Mouse (Mus musculus) brown adipose tissue, adult 24 weeks (tissue): ENCODE measurements around the gene Hoxa4. TPM values are rescaled to one million over a fixed set of nuclear protein-coding genes. Genes with fewer than 3 reads are reported as not detected.

ENCODE experiments used
- H3K27ac ChIP-seq: fragments of 200-500 bp; replicated peaks from 2 replicates; pipeline ENCODE4 v1.5.1; 2012; ENCODE audit warnings: low read depth, mild to moderate bottlenecking, low read length
- H3K4me1 ChIP-seq: fragments of 200-500 bp; 2 replicates; pipeline ENCODE4 v1.6.1; 2012; ENCODE audit warnings: low read length, mixed read lengths; ENCODE audit not compliant: control insufficient read depth, insufficient read depth, insufficient read length
- H3K4me3 ChIP-seq: fragments of 200-500 bp; 2 replicates; pipeline ENCODE4 v1.5.1; 2012; ENCODE audit warnings: low read depth, mild to moderate bottlenecking, low read length, moderate library complexity; ENCODE audit not compliant: insufficient read depth
- polyA plus RNA-seq: library from polyadenylated mRNA; stranded (reverse); fragments of >200 nt; gene quantifications from 2 replicates; pipeline ENCODE4 v1.2.4, GENCODE M21; 2012; ENCODE audit not compliant: missing spikeins, insufficient read depth, insufficient read length

The Hoxa4 gene
- polyA plus RNA-seq, 1 experiment: 26.4 TPM

GRCm38 (mm10) chr6:52232984-52233545 lies 41.5 kb upstream of the Hoxa4 start:
- Histone ChIP-seq H3K4me3 (no peak overlapping the region), H3K4me1 (no peaks in the 10 kb centered on the region), H3K27ac (no peak overlapping the region)

DNA sequence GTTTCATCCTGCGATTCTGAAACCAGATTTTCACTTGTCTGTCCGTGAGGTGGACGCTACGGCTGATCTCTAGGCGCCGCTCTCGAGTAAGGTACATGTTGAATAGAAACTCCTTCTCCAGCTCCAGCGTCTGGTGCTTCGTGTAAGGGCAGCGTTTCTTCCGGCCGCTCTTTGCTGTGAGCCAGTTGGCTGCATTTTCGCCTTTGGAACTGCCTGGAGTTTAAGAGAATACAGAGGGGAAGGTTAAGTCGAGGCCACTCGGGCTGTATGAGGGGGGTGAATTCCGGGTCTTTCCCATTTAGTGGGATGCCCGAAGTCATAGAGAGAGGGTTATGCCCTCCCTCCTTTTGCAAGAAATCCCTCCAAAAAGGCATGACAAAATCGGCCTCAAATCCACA lies 41.0 kb upstream of the Hoxa4 start:
- no peak overlapping the region for H3K4me3 ChIP-seq
- H3K27ac ChIP-seq: no peak overlapping the region
- no peaks in the 10 kb centered on the region for H3K4me1 ChIP-seq

GRCm38 (mm10) chr6:52231885-52232567 lies 40.5 kb upstream of the Hoxa4 start:
- Histone ChIP-seq H3K4me3 (no peak overlapping the region), H3K4me1 (no peaks in the 10 kb centered on the region), H3K27ac (no peak overlapping the region)

DNA sequence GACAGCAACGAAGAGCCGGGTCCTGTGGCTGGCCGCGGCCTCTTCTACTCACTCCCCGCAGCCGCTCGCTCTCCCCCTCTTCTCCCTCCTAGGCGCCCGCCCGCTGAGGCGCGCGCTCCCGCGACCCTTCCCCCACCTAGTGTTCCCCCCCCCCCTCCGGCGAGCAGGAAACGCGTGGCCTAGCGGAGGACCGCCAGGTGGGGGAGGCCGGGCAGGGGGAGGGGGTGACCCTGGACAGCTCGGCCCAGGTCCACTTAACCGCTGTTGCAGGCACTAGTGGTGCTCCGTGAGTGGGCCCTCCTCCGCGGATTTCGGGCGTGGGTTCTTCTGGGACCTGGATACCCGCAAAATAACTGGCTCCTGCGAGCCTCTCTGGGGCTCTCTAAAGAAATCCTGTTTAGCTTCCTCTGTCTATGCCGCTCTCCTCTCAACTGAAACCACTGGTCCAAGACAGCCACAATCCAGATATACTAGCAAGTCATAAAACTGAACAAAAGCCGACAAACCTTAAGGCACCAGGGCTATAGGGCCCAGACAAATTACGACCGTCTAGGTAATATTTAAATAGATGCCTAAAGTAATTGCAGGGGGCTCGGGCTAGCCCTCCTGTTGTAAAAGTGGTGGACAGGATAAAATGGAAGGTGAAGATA lies 39.1 kb upstream of the Hoxa4 start, which contains the start of gene Hoxa9:
Hoxa9 (minus strand) TSS at position 574 of the 650 bp plus-strand sequence.
- Histone ChIP-seq H3K4me1 (no peaks in the 10 kb centered on the region), H3K4me3 (no peak within 1 kb of the TSS), H3K27ac (no peak within 1 kb of the TSS)

GRCm38 (mm10) chr6:52229558-52230416 lies 38.2 kb upstream of the Hoxa4 start:
- no peak overlapping the region for H3K4me3 ChIP-seq
- H3K27ac ChIP-seq: no peak overlapping the region
- H3K4me1 ChIP-seq: no peaks in the 10 kb centered on the region

DNA sequence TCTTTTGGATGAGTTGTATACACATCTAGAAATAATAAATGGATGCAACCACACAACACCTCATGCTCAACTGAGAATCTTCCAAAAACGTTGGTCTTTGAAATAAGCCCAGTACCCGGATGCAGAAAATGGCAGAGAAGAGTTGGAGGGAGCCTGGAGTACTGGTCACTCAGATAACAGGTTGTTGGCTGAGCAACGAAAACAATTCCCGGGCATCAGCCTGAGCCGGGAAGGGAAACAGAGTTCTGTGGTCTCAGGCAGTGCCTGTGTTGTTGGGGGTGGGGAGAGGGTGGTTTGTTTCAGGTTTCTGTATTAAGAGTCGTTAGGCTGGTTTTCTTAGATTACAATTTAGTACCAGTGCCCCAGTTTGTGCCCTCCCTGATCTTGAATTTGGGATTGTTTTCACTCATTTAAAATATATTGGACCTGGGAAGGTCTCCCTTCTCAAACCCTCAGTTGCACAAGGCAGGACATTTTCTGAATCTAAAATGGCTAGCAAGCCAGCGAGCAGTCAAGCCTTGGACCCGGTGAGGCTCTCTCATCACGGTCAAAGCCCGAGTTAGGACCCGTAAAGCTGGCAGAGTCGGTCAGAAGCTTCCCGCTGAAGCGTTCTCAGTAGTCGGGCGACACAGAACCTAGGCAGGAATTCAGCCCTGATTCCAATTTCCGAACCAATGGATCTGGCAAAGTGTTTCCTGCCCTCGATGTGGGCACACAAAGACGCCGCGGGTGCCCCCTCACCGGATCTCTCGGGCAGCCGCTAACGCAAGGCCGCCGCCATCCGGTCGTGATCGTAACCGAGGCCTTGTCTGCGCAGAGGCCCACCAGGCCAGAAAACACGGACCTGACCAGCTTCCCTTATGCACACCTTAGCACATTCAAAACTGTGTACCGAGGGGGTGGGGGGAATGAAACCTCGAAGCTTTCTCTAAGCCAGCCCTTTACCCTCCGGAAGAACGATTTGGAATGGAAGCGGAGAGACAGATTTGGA lies 37.2 kb upstream of the Hoxa4 start:
- H3K4me1 ChIP-seq: no peaks in the 10 kb centered on the region
- no peak overlapping the region for H3K4me3 ChIP-seq
- no peak overlapping the region for H3K27ac ChIP-seq

DNA sequence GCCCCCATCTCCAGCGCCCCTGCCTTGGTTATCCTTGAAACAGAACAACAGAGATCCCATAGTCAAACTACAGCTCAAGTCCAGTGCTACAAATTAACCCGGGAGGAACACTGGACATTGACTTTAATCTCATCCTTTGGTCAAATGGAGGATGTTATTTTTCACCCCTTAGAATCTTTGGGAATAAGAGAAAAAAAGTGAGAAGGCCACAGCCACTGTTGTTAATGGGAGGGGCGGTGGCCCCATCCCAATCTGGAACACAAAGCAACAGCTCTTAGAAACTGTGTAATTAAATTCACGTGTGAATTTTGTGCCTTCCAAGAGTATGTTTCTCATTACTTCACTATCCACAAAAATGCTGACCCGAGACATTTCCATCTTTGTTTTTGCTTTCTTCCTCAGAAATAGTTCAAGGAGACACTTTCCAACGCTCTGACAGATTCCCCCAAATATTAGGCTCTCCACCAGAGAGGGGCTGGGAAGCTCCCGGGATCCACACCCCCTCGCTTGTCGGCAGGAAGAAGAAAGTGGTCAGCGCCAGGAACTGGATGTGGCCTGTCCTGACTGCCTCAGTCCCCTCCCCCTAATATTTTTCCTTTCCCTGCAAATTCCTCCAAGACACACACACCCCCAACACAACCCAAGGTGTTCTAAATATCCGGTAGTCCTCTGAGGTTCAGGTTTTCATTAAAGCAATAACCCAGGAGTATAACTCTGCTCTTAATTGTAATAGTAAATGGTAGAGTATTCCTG lies 36.1 kb upstream of the Hoxa4 start:
- H3K4me3 ChIP-seq: no peak overlapping the region
- H3K4me1 ChIP-seq: no peaks in the 10 kb centered on the region
- no peak overlapping the region for H3K27ac ChIP-seq

DNA sequence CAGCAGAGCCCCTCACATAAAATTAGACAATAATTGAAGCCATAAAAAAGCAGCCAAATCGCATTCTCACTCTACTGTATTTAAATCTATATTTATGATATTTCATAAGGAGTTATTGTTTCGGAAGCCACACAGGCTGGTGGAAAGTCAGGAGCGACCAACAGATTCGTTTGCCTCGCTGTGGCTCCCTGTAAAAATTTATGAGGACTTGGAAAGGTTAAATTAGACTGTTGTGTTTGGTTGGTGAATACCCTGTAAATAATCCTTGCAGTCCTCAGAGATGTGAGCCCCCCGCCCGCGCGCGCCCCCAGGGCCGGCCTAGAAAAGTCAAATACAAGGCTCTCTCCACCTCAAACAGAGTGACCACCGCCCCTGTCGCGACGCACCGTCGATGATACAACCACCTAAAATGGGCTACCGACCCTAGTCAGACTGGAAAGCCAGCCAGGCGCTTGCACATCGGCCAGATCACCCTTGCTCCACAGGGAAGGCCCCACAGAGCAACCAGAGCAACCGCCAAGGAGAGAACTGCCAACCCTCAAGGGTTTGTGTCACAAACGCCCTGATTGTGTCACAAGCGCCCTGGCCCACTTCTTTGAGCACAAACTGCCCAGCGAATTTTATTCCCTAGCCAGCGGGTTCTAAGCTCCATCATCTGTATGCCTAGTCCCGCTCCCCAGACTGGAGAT lies 35.2 kb upstream of the Hoxa4 start:
- no peaks in the 10 kb centered on the region for H3K4me1 ChIP-seq
- H3K27ac ChIP-seq: no peak overlapping the region
- H3K4me3 ChIP-seq: peak overlapping the region; percentile 49

GRCm38 (mm10) chr6:52225612-52226568 lies 34.3 kb upstream of the Hoxa4 start:
- H3K27ac ChIP-seq: no peak overlapping the region
- H3K4me1 ChIP-seq: no peaks in the 10 kb centered on the region
- H3K4me3 ChIP-seq: peak overlapping the region; percentile 49

- H3K27ac ChIP-seq: no peak overlapping the region
- peak overlapping the region; percentile 49 for H3K4me3 ChIP-seq
- H3K4me1 ChIP-seq: no peaks in the 10 kb centered on the region
Observed at GRCm38 (mm10) chr6:52224895-52225611, 33.5 kb upstream of the Hoxa4 start.

DNA sequence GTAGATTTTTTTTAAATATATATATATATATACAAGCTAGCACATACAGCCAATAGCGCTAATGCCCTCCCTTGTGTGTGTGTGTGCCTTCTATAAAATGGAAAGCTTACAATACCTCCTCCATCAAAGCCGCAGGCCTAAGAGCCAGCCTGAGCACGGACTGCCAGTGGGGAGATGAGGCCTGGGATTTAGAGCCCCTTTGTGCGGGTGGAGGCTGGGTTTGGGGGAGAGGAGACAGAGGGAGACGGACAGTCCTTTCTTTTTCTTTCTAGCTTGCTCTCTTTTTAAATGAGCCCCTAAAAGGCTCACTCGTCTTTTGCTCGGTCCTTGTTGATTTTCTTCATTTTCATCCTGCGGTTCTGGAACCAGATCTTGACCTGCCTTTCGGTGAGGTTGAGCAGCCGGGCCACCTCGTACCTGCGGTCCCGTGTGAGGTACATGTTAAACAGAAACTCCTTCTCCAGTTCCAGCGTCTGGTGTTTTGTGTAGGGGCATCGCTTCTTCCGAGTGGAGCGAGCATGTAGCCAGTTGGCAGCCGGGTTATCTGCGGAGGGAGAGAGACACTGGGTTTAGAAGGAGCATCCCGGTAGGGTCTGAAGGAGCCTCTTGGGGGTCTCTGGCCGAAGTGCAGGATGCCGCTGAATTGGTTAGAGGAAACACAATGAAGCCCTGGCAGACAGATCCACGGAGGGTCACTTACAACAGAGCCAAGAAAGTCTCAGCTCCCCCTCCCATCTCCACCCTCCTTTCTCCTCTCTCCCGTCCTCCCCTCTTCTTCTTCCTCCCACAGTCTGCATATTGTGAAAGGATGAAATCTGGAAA lies 32.6 kb upstream of the Hoxa4 start:
- H3K4me1 ChIP-seq: no peaks in the 10 kb centered on the region
- H3K4me3 ChIP-seq: no peak overlapping the region
- no peak overlapping the region for H3K27ac ChIP-seq
